Comparison of ENCODE assay signal across 9 mouse cellular contexts in the genomic region with DNA sequence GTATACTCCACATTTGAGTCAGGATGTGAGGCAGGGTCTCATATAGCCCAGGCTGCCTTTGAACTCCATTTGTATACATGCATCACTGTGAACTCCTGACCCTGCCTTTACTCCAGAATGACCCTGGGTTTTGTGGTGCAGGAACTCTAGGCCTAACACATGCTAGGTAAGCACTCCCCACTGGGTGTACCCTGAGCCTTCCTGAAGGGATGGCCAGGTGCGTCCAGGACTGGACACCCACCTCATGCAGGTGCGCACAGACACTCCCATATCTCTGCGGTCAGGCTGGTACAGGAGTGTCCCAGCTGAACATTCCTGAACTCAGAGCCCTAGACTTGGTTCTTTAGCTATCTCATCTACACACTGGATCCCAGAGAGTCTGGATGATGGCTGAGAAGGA. TPM values are rescaled to one million over a fixed set of nuclear protein-coding genes. Genes with fewer than 3 reads are reported as not detected.
A peak's percentile ranks its signal among the peaks of the same experiment; 100 is the strongest.
DNase-seq lines count a peak whose midpoint lies in the region; ATAC-seq and TF ChIP-seq lines count a peak whose summit lies in the region.
"Had no signal": no experiment of that assay in that cellular context is flagged by ENCODE, and none has a peak within 500 bp of the region (broad histone marks: within the 10 kb centered on the region; RNA-seq: fewer than 3 reads in every experiment).

No protein-coding gene starts in this region.

- no peak for DNase-seq in kidney, postnatal 0 days (ENCODE audit: low spot score)
- no peak for DNase-seq in kidney, postnatal 10 days
- no peak for DNase-seq in hindbrain, embryonic 14.5 days (ENCODE audit: low spot score)
- DNase-seq in midbrain, postnatal 0 days (ENCODE audit: low spot score), result no peak
- no peak for DNase-seq in ovary, postnatal 14 days (ENCODE audit: low spot score)
- no peak for DNase-seq in yolk sac, embryonic 10.5 days (ENCODE audit: low spot score)
- no peak for DNase-seq in cerebellum, postnatal 14 days

- H3K4me3 ChIP-seq in kidney, postnatal 0 days (replicated peaks; ENCODE audit: low read depth, low read length), result peak overlapping the region; percentile 60
- H3K4me3 ChIP-seq in brown adipose tissue, adult 24 weeks (ENCODE audit: insufficient read depth, low read depth, low read length), result peak overlapping the region; percentile 54
- H3K4me3 ChIP-seq in hindbrain, embryonic 14.5 days (replicated peaks; ENCODE audit: low read length), result peak overlapping the region; percentile 66
- H3K4me3 ChIP-seq in midbrain, postnatal 0 days (ENCODE audit: low read depth, low read length), result peak overlapping the region; percentile 52

- H3K27me3 ChIP-seq in kidney, postnatal 0 days (ENCODE audit: insufficient read depth, low read length), result no peaks in the 10 kb centered on the region
- no peaks in the 10 kb centered on the region for H3K27me3 ChIP-seq in hindbrain, embryonic 14.5 days (ENCODE audit: control insufficient read depth, insufficient read depth, low read length)
- no peaks in the 10 kb centered on the region for H3K27me3 ChIP-seq in midbrain, postnatal 0 days (ENCODE audit: insufficient read depth, low read length)

- peak overlapping the region; percentile 53 for H3K4me2 ChIP-seq in kidney, postnatal 0 days (ENCODE audit: low read length)
- H3K4me2 ChIP-seq in hindbrain, embryonic 14.5 days (replicated peaks), result peak overlapping the region; percentile 80
- peak overlapping the region; percentile 63 for H3K4me2 ChIP-seq in midbrain, postnatal 0 days (ENCODE audit: low read depth, low read length, poor library complexity, severe bottlenecking)

- 79% methylated on average over 3 of the region's 3 CpGs for WGBS in kidney, postnatal 0 days
- WGBS in hindbrain, embryonic 14.5 days, result 90% methylated on average over 3 of the region's 3 CpGs
- WGBS in midbrain, postnatal 0 days, result 86% methylated on average over 3 of the region's 3 CpGs

- H3K27ac ChIP-seq in kidney, postnatal 0 days, result peak overlapping the region; percentile 96
- peak overlapping the region; percentile 96 for H3K27ac ChIP-seq in brown adipose tissue, adult 24 weeks (replicated peaks; ENCODE audit: low read depth, low read length)
- peak overlapping the region; percentile 98 for H3K27ac ChIP-seq in hindbrain, embryonic 14.5 days
- H3K27ac ChIP-seq in midbrain, postnatal 0 days (ENCODE audit: low read depth, low read length), result peak overlapping the region; percentile 96

- TF ChIP-seq CTCF in kidney, postnatal 0 days (IDR thresholded peaks at IDR 0.05; ENCODE audit: low read depth), result no peak
- no peak for TF ChIP-seq CTCF in midbrain, postnatal 0 days (IDR thresholded peaks at IDR 0.05)

- peaks cover 18% of the 10 kb centered on the region for H3K4me1 ChIP-seq in kidney, postnatal 0 days (replicated peaks; ENCODE audit: insufficient read depth, low read length)
- H3K4me1 ChIP-seq in brown adipose tissue, adult 24 weeks (ENCODE audit: control insufficient read depth, insufficient read depth, insufficient read length, low read length), result peaks cover 11% of the 10 kb centered on the region
- H3K4me1 ChIP-seq in hindbrain, embryonic 14.5 days (replicated peaks; ENCODE audit: control insufficient read depth, insufficient read depth, low read length), result peaks cover 8% of the 10 kb centered on the region
- peaks cover 8% of the 10 kb centered on the region; the same call in 1 of the 2 replicates for H3K4me1 ChIP-seq in midbrain, postnatal 0 days (ENCODE audit: insufficient read depth, low read length)

- peaks cover 11% of the 10 kb centered on the region for H3K36me3 ChIP-seq in kidney, postnatal 0 days (ENCODE audit: insufficient read depth, low read length)
- H3K36me3 ChIP-seq in hindbrain, embryonic 14.5 days (replicated peaks; ENCODE audit: control insufficient read depth, insufficient read depth), result peaks cover 13% of the 10 kb centered on the region
- peaks cover 16% of the 10 kb centered on the region; the same call in 1 of the 2 replicates for H3K36me3 ChIP-seq in midbrain, postnatal 0 days (ENCODE audit: insufficient read depth, low read length)

- peak overlapping the region; percentile 67; the same call in 1 of the 2 replicates for H3K9ac ChIP-seq in kidney, postnatal 0 days (ENCODE audit: low read depth, low read length)
- H3K9ac ChIP-seq in hindbrain, embryonic 14.5 days, result peak overlapping the region; percentile 75
- H3K9ac ChIP-seq in midbrain, postnatal 0 days (replicated peaks; ENCODE audit: low read length, poor library complexity, severe bottlenecking), result peak overlapping the region; percentile 62

- no peaks in the 10 kb centered on the region for H3K9me3 ChIP-seq in kidney, postnatal 0 days (replicated peaks; ENCODE audit: low read length)
- no peaks in the 10 kb centered on the region for H3K9me3 ChIP-seq in hindbrain, embryonic 14.5 days (ENCODE audit: control insufficient read depth, low read length)
- H3K9me3 ChIP-seq in midbrain, postnatal 0 days (ENCODE audit: low read length), result no peaks in the 10 kb centered on the region

- no peak for ATAC-seq in kidney, postnatal 0 days (replicated peaks; ENCODE audit: low FRiP score, low read depth)
- no peak for ATAC-seq in hindbrain, embryonic 14.5 days (ENCODE audit: low FRiP score)
- no peak for ATAC-seq in midbrain, postnatal 0 days (ENCODE audit: low FRiP score)

RNA-seq across cellular contexts. Expression of gene Lsm4, which starts 1.1 kb away (rescaled TPM):
- 243 and 281 TPM in 2 replicates for polyA plus RNA-seq in kidney, postnatal 0 days (2015; fragmentation: Nextera tagmentation; extraction: Ambion mirVana)
- polyA plus RNA-seq in brown adipose tissue, adult 24 weeks (2012; ENCODE audit: insufficient read depth, insufficient read length, missing spikeins), result 89.4 and 121 TPM in 2 replicates
- polyA plus RNA-seq in hindbrain, embryonic 14.5 days (2014; fragmentation: Nextera tagmentation; extraction: Ambion mirVana), result 180 and 197 TPM in 2 replicates
- total RNA-seq in midbrain, postnatal 0 days (2014; rRNA removed), result 140 and 312 TPM in 2 replicates
- 157 and 169 TPM in 2 replicates for polyA plus RNA-seq in midbrain, postnatal 0 days (2015; fragmentation: Nextera tagmentation; extraction: Ambion mirVana)

RNA-seq across cellular contexts. Expression of gene Pgpep1, which starts 13.9 kb away (rescaled TPM):
- polyA plus RNA-seq in kidney, postnatal 0 days (2015; fragmentation: Nextera tagmentation; extraction: Ambion mirVana), result 84.2 and 87.5 TPM in 2 replicates
- polyA plus RNA-seq in brown adipose tissue, adult 24 weeks (2012; ENCODE audit: insufficient read depth, insufficient read length, missing spikeins), result 31.0 and 37.7 TPM in 2 replicates
- 74.0 and 89.3 TPM in 2 replicates for polyA plus RNA-seq in hindbrain, embryonic 14.5 days (2014; fragmentation: Nextera tagmentation; extraction: Ambion mirVana)
- total RNA-seq in midbrain, postnatal 0 days (2014; rRNA removed), result 40.2 and 60.6 TPM in 2 replicates
- polyA plus RNA-seq in midbrain, postnatal 0 days (2015; fragmentation: Nextera tagmentation; extraction: Ambion mirVana), result 37.6 and 50.6 TPM in 2 replicates

RNA-seq across cellular contexts. Expression of gene Jund, which starts 24.6 kb away (rescaled TPM):
- polyA plus RNA-seq in kidney, postnatal 0 days (2015; fragmentation: Nextera tagmentation; extraction: Ambion mirVana), result 72.4 and 98.1 TPM in 2 replicates
- 106 and 111 TPM in 2 replicates for polyA plus RNA-seq in brown adipose tissue, adult 24 weeks (2012; ENCODE audit: insufficient read depth, insufficient read length, missing spikeins)
- polyA plus RNA-seq in hindbrain, embryonic 14.5 days (2014; fragmentation: Nextera tagmentation; extraction: Ambion mirVana), result 128 and 144 TPM in 2 replicates
- 470 and 553 TPM in 2 replicates for total RNA-seq in midbrain, postnatal 0 days (2014; rRNA removed)
- 91.0 and 99.3 TPM in 2 replicates for polyA plus RNA-seq in midbrain, postnatal 0 days (2015; fragmentation: Nextera tagmentation; extraction: Ambion mirVana)

RNA-seq across cellular contexts. Expression of gene Iqcn, which starts 29.1 kb away (rescaled TPM):
- polyA plus RNA-seq in kidney, postnatal 0 days (2015; fragmentation: Nextera tagmentation; extraction: Ambion mirVana), result 0.03 and 0.05 TPM in 2 replicates
- not detected in 2 replicates for polyA plus RNA-seq in brown adipose tissue, adult 24 weeks (2012; ENCODE audit: insufficient read depth, insufficient read length, missing spikeins)
- 0.07 and 0.15 TPM in 2 replicates for polyA plus RNA-seq in hindbrain, embryonic 14.5 days (2014; fragmentation: Nextera tagmentation; extraction: Ambion mirVana)
- total RNA-seq in midbrain, postnatal 0 days (2014; rRNA removed), result 0.22 TPM in 1 of 2 replicates, not detected in the other
- 0.06 and 0.07 TPM in 2 replicates for polyA plus RNA-seq in midbrain, postnatal 0 days (2015; fragmentation: Nextera tagmentation; extraction: Ambion mirVana)

RNA-seq across cellular contexts. Expression of gene Gdf15, which starts 41.9 kb away (rescaled TPM):
- 3.0 and 3.2 TPM in 2 replicates for polyA plus RNA-seq in kidney, postnatal 0 days (2015; fragmentation: Nextera tagmentation; extraction: Ambion mirVana)
- polyA plus RNA-seq in brown adipose tissue, adult 24 weeks (2012; ENCODE audit: insufficient read depth, insufficient read length, missing spikeins), result 1.7 TPM in 2 replicates
- 0.14 and 0.28 TPM in 2 replicates for polyA plus RNA-seq in hindbrain, embryonic 14.5 days (2014; fragmentation: Nextera tagmentation; extraction: Ambion mirVana)
- total RNA-seq in midbrain, postnatal 0 days (2014; rRNA removed), result 0.22 and 1.8 TPM in 2 replicates
- polyA plus RNA-seq in midbrain, postnatal 0 days (2015; fragmentation: Nextera tagmentation; extraction: Ambion mirVana), result 0.26 and 0.32 TPM in 2 replicates
- total RNA-seq: neutrophil, adult 5-6 weeks had no signal
